Mouse (Mus musculus): Measurements from ENCODE around the gene Dnajc5g. TPM values are rescaled to one million over a fixed set of nuclear protein-coding genes. Genes with fewer than 3 reads are reported as not detected.

Dnajc5g gene
- polyA plus RNA-seq, 1 experiment from 2014 or later, result not detected

GRCm38 (mm10) chr5:31094799-31095691 lies 11.0 kb upstream of the Dnajc5g start:
- Histone ChIP-seq H3K9me3 (ENCODE audit: control insufficient read depth, low read length) (no peaks in the 10 kb centered on the region), H3K36me3 (ENCODE audit: control insufficient read depth, insufficient read depth, low read length) (no peaks in the 10 kb centered on the region), H3K27ac (replicated peaks; ENCODE audit: low read depth, low read length) (no peak overlapping the region), H3K9ac (ENCODE audit: low read depth, low read length) (no peak overlapping the region), H3K27me3 (replicated peaks; ENCODE audit: control insufficient read depth, insufficient read depth, low read length) (peaks cover 87% of the 10 kb centered on the region), H3K4me2 (ENCODE audit: low read depth, low read length) (peak overlapping the region; percentile 64), H3K4me1 (ENCODE audit: control insufficient read depth, insufficient read depth, low read length) (peaks cover 18% of the 10 kb centered on the region), H3K4me3 (ENCODE audit: low read depth, low read length) (peak overlapping the region; percentile 28)
- under 1% methylated on average over 56 of the region's 59 CpGs for WGBS
- DNase-seq (ENCODE audit: low spot score), result peak; percentile 30
- ATAC-seq (ENCODE audit: low read depth), result peak; percentile 42; the same call in 1 of the 2 replicates

- H3K27ac ChIP-seq (replicated peaks; ENCODE audit: low read depth, low read length), result no peak overlapping the region
- H3K27me3 ChIP-seq (replicated peaks; ENCODE audit: control insufficient read depth, insufficient read depth, low read length), result peaks cover 79% of the 10 kb centered on the region
- H3K4me3 ChIP-seq (ENCODE audit: low read depth, low read length), result peak overlapping the region; percentile 28
- no peak overlapping the region for H3K9ac ChIP-seq (ENCODE audit: low read depth, low read length)
- ATAC-seq (ENCODE audit: low read depth), result no peak
- DNase-seq (ENCODE audit: low spot score), result no peak
- WGBS, result 19% methylated on average over 11 of the region's 11 CpGs
- H3K4me1 ChIP-seq (ENCODE audit: control insufficient read depth, insufficient read depth, low read length), result peaks cover 18% of the 10 kb centered on the region
- H3K9me3 ChIP-seq (ENCODE audit: control insufficient read depth, low read length), result no peaks in the 10 kb centered on the region
- peak overlapping the region; percentile 64 for H3K4me2 ChIP-seq (ENCODE audit: low read depth, low read length)
- H3K36me3 ChIP-seq (ENCODE audit: control insufficient read depth, insufficient read depth, low read length), result no peaks in the 10 kb centered on the region
Observed at GRCm38 (mm10) chr5:31095711-31096480, 10.2 kb upstream of the Dnajc5g start.

GRCm38 (mm10) chr5:31108000-31108490 lies 2.0 kb downstream of the Dnajc5g start, which contains the start of gene Slc30a3:
Gene Slc30a3 (minus strand): TSS chr5:31108237.
- ATAC-seq (ENCODE audit: low read depth) (no peak), DNase-seq (ENCODE audit: low spot score) (no peak)
- no peaks in the 10 kb centered on the region for H3K9me3 ChIP-seq (ENCODE audit: control insufficient read depth, low read length)
- H3K4me1 ChIP-seq (ENCODE audit: control insufficient read depth, insufficient read depth, low read length), result no peaks in the 10 kb centered on the region
- H3K9ac ChIP-seq (ENCODE audit: low read depth, low read length), result no peak within 1 kb of the TSS
- H3K4me3 ChIP-seq (ENCODE audit: low read depth, low read length), result no peak within 1 kb of the TSS
- no peak within 1 kb of the TSS for H3K27ac ChIP-seq (replicated peaks; ENCODE audit: low read depth, low read length)
- no peaks in the 10 kb centered on the region for H3K36me3 ChIP-seq (ENCODE audit: control insufficient read depth, insufficient read depth, low read length)
- WGBS, result 92% methylated on average over 18 of the region's 18 CpGs
- no peaks in the 10 kb centered on the region for H3K27me3 ChIP-seq (replicated peaks; ENCODE audit: control insufficient read depth, insufficient read depth, low read length)
- no peak within 1 kb of the TSS for H3K4me2 ChIP-seq (ENCODE audit: low read depth, low read length)

- no peak for DNase-seq (ENCODE audit: low spot score)
- WGBS, result 34% methylated on average over 7 of the region's 7 CpGs
Observed at GRCm38 (mm10) chr5:31110781-31111180, 4.7 kb downstream of the Dnajc5g start.

GRCm38 (mm10) chr5:31116354-31116753 lies 10.3 kb downstream of the Dnajc5g start, which contains the start of gene Trim54:
Gene Trim54 (plus strand): TSS chr5:31116712.
- H3K9ac ChIP-seq (ENCODE audit: low read depth, low read length), result no peak within 1 kb of the TSS
- H3K4me2 ChIP-seq (ENCODE audit: low read depth, low read length), result no peak within 1 kb of the TSS
- H3K4me1 ChIP-seq (ENCODE audit: control insufficient read depth, insufficient read depth, low read length), result no peaks in the 10 kb centered on the region
- H3K27ac ChIP-seq (replicated peaks; ENCODE audit: low read depth, low read length), result no peak within 1 kb of the TSS
- DNase-seq (ENCODE audit: low spot score) (no peak), ATAC-seq (ENCODE audit: low read depth) (peak; percentile 53; the same call in 1 of the 2 replicates)
- no peak within 1 kb of the TSS for H3K4me3 ChIP-seq (ENCODE audit: low read depth, low read length)
- H3K9me3 ChIP-seq (ENCODE audit: control insufficient read depth, low read length), result no peaks in the 10 kb centered on the region; the same call in 1 of the 2 replicates
- no peaks in the 10 kb centered on the region for H3K36me3 ChIP-seq (ENCODE audit: control insufficient read depth, insufficient read depth, low read length)
- no peaks in the 10 kb centered on the region for H3K27me3 ChIP-seq (replicated peaks; ENCODE audit: control insufficient read depth, insufficient read depth, low read length)
- WGBS, result 32% methylated on average over 3 of the region's 3 CpGs

More at GRCm38 (mm10) chr5:31110781-31111180, 4.7 kb downstream of the Dnajc5g start:
- no peaks in the 10 kb centered on the region; the same call in 1 of the 2 replicates for H3K9me3 ChIP-seq (ENCODE audit: control insufficient read depth, low read length)
- no peaks in the 10 kb centered on the region for H3K27me3 ChIP-seq (replicated peaks; ENCODE audit: control insufficient read depth, insufficient read depth, low read length)
- no peak for ATAC-seq (ENCODE audit: low read depth)
- no peak overlapping the region for H3K4me3 ChIP-seq (ENCODE audit: low read depth, low read length)
- H3K4me1 ChIP-seq (ENCODE audit: control insufficient read depth, insufficient read depth, low read length), result no peaks in the 10 kb centered on the region
- no peaks in the 10 kb centered on the region for H3K36me3 ChIP-seq (ENCODE audit: control insufficient read depth, insufficient read depth, low read length)
- H3K27ac ChIP-seq (replicated peaks; ENCODE audit: low read depth, low read length), result no peak overlapping the region
- H3K9ac ChIP-seq (ENCODE audit: low read depth, low read length), result no peak overlapping the region
- no peak overlapping the region for H3K4me2 ChIP-seq (ENCODE audit: low read depth, low read length)

GRCm38 (mm10) chr5:31116912-31117311 lies 10.8 kb downstream of the Dnajc5g start:
- no peaks in the 10 kb centered on the region for H3K4me1 ChIP-seq (ENCODE audit: control insufficient read depth, insufficient read depth, low read length)

GRCm38 (mm10) chr5:31121111-31121510 lies 15.0 kb downstream of the Dnajc5g start:
- Histone ChIP-seq H3K9ac (ENCODE audit: low read depth, low read length) (no peak overlapping the region), H3K9me3 (ENCODE audit: control insufficient read depth, low read length) (no peaks in the 10 kb centered on the region), H3K27ac (replicated peaks; ENCODE audit: low read depth, low read length) (no peak overlapping the region), H3K36me3 (ENCODE audit: control insufficient read depth, insufficient read depth, low read length) (no peaks in the 10 kb centered on the region), H3K4me1 (ENCODE audit: control insufficient read depth, insufficient read depth, low read length) (no peaks in the 10 kb centered on the region), H3K27me3 (replicated peaks; ENCODE audit: control insufficient read depth, insufficient read depth, low read length) (no peaks in the 10 kb centered on the region), H3K4me3 (ENCODE audit: low read depth, low read length) (no peak overlapping the region), H3K4me2 (ENCODE audit: low read depth, low read length) (no peak overlapping the region)
- 83% methylated on average over 8 of the region's 8 CpGs for WGBS
- DNase-seq (ENCODE audit: low spot score) (no peak), ATAC-seq (ENCODE audit: low read depth) (no peak)

More at GRCm38 (mm10) chr5:31116912-31117311, 10.8 kb downstream of the Dnajc5g start:
- 21% methylated on average over 10 of the region's 10 CpGs for whole genome bisulfite sequencing
- Histone ChIP-seq H3K9me3 (ENCODE audit: control insufficient read depth, low read length) (no peaks in the 10 kb centered on the region; the same call in 1 of the 2 replicates), H3K4me3 (ENCODE audit: low read depth, low read length) (no peak overlapping the region), H3K27me3 (replicated peaks; ENCODE audit: control insufficient read depth, insufficient read depth, low read length) (no peaks in the 10 kb centered on the region), H3K36me3 (ENCODE audit: control insufficient read depth, insufficient read depth, low read length) (no peaks in the 10 kb centered on the region), H3K27ac (replicated peaks; ENCODE audit: low read depth, low read length) (no peak overlapping the region), H3K9ac (ENCODE audit: low read depth, low read length) (no peak overlapping the region), H3K4me2 (ENCODE audit: low read depth, low read length) (no peak overlapping the region)
- DNase-seq (ENCODE audit: low spot score) (no peak), ATAC-seq (ENCODE audit: low read depth) (no peak)

GRCm38 (mm10) chr5:31123481-31123880 lies 17.4 kb downstream of the Dnajc5g start:
- Histone ChIP-seq H3K4me3 (ENCODE audit: low read depth, low read length) (no peak overlapping the region), H3K27ac (replicated peaks; ENCODE audit: low read depth, low read length) (no peak overlapping the region), H3K4me1 (ENCODE audit: control insufficient read depth, insufficient read depth, low read length) (no peaks in the 10 kb centered on the region), H3K4me2 (ENCODE audit: low read depth, low read length) (no peak overlapping the region), H3K27me3 (replicated peaks; ENCODE audit: control insufficient read depth, insufficient read depth, low read length) (no peaks in the 10 kb centered on the region), H3K36me3 (ENCODE audit: control insufficient read depth, insufficient read depth, low read length) (no peaks in the 10 kb centered on the region), H3K9me3 (ENCODE audit: control insufficient read depth, low read length) (no peaks in the 10 kb centered on the region), H3K9ac (ENCODE audit: low read depth, low read length) (no peak overlapping the region)
- no peak for ATAC-seq (ENCODE audit: low read depth)
- no peak for DNase-seq (ENCODE audit: low spot score)
- 37% methylated on average over 2 of the region's 2 CpGs for WGBS
